Mouse (Mus musculus): ENCODE measurements around the gene Dpf2. TPM values are rescaled to one million over a fixed set of nuclear protein-coding genes. Genes with fewer than 3 reads are reported as not detected.

Gene Dpf2
- total and polyA plus RNA-seq, 3 experiments: 68.8 to 196 (median 126) TPM

DNA sequence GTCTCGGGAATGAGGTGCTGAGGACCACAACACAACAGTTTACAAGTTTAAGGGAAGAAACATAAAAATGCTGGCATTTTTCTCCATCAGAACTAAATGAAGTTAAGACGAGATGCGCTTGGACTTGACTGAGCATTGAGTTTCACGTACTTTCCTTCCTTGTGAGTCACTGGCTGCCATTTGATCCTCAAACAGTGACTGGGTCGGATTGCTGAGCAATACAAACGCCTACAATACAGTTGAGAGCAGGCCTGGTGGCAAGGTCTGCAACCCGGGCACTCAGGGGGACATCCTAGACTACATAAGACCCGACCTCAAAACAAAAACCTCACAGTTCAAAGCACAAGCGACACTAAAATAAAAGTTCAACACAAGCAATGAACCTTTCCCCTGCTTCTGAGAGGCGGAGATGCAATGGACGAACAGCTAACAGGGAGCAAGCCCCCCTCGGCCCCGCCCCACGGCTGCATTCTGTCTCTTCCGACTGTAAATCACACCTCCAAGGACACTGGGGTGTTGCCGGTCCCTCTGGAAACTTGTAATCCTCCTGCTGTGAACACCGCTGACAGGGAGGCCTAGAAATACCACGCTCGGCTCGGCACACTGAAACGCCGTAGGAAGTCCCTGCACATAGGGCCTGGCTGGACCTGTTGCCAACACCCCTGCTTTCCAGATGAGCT, 41.4 kb upstream of the Dpf2 start:
- Histone ChIP-seq H3K4me3 (ENCODE audit: low read depth, low read length) (no peak overlapping the region), H3K9me3 (replicated peaks) (no peaks in the 10 kb centered on the region), H3K36me3 (replicated peaks) (peaks cover 100% of the 10 kb centered on the region), H3K27me3 (ENCODE audit: insufficient read depth, low read length) (no peaks in the 10 kb centered on the region), H3K4me1 (ENCODE audit: insufficient read depth, low read depth, low read length) (peaks cover 6% of the 10 kb centered on the region)
- TF ChIP-seq TAL1 (conservative IDR thresholded peaks at IDR 0.05; ENCODE audit: low read depth, low read length) (no peak), GATA1 (IDR thresholded peaks at IDR 0.05; ENCODE audit: borderline replicate concordance, low read length) (no peak), POLR2AphosphoS5 (IDR thresholded peaks at IDR 0.05; ENCODE audit: insufficient replicate concordance, low read depth, low read length) (no peak), GATA2 (IDR thresholded peaks at IDR 0.05; ENCODE audit: borderline replicate concordance, low read depth, low read length) (no peak), CTCF (IDR thresholded peaks at IDR 0.05; ENCODE audit: low read depth, low read length) (no peak)
- DNase-seq (ENCODE audit: low spot score): no peak
- ATAC-seq (ENCODE audit: extremely low read depth, insufficient number of reproducible peaks, low FRiP score, poor library complexity, severe bottlenecking): no peak

DNA sequence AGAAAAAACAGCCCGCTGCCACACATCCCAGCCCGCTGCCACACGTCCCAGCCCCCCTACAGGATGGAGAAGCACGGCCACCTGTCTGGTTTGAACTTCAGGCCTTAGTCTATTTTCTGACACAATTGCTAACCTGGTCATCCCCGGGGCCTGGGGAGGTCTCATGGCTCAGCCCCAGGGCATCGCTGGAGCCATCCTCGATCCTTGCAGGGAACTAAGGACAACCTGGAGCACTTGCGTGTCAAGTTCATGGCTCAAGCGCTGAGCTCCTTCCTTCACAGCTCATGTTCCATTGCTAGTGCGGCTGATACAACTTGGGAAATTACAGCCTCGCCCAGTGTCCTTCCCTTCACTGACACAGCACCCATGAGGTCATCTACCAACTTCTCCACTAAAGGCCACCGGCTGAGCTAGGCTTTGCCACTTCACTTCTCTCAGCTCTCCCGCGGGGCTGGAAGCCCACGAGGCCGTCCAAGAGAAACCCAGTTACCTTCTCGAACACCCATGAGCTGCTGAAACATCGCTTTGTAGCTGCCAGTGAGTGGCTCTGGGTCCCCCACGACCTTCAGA, 40.5 kb upstream of the Dpf2 start:
- TF ChIP-seq GATA2 (IDR thresholded peaks at IDR 0.05; ENCODE audit: borderline replicate concordance, low read depth, low read length) (no peak), CTCF (IDR thresholded peaks at IDR 0.05; ENCODE audit: low read depth, low read length) (no peak), POLR2AphosphoS5 (IDR thresholded peaks at IDR 0.05; ENCODE audit: insufficient replicate concordance, low read depth, low read length) (no peak), TAL1 (conservative IDR thresholded peaks at IDR 0.05; ENCODE audit: low read depth, low read length) (no peak), GATA1 (IDR thresholded peaks at IDR 0.05; ENCODE audit: borderline replicate concordance, low read length) (no peak)
- H3K27me3 ChIP-seq (ENCODE audit: insufficient read depth, low read length): no peaks in the 10 kb centered on the region
- no peak for DNase-seq (ENCODE audit: low spot score)

DNA sequence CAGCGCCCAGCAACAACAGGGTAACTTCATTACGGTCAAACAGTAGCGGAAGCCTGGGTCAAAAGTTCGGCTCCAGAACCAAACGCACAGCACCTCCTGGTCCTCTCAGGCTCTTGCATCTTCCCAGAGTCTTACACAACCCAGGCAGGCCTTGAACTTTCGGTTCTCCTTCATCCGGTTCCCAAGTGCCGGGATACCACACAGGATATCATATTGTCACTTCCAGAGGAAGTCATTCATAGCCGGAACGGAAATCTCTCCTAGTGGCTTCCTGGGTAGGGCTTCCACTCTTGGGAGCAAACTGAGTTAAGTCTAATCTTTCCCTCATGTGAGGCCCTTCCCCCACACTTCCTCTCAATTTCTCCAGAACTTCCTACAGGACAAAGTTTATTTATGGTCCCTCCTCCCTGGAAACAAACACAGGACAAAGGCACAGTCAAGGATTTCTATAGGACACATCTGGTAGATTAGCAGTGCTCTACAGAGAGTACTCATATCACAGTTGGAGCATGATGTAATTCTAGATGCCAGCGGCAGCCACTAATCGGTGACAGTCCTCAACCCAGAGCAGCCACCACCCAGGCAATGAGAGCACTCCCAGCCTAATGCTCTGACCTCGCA, 39.4 kb upstream of the Dpf2 start:
- H3K4me1 ChIP-seq (ENCODE audit: insufficient read depth, low read depth, low read length): peaks cover 6% of the 10 kb centered on the region
- ATAC-seq (ENCODE audit: extremely low read depth, insufficient number of reproducible peaks, low FRiP score, poor library complexity, severe bottlenecking) (no peak), DNase-seq (ENCODE audit: low spot score) (no peak)
- H3K36me3 ChIP-seq (replicated peaks): peaks cover 100% of the 10 kb centered on the region
- no peak for TF ChIP-seq GATA2 (IDR thresholded peaks at IDR 0.05; ENCODE audit: borderline replicate concordance, low read depth, low read length)
- TF ChIP-seq CTCF (IDR thresholded peaks at IDR 0.05; ENCODE audit: low read depth, low read length): no peak
- no peak for TF ChIP-seq POLR2AphosphoS5 (IDR thresholded peaks at IDR 0.05; ENCODE audit: insufficient replicate concordance, low read depth, low read length)
- no peak for TF ChIP-seq GATA1 (IDR thresholded peaks at IDR 0.05; ENCODE audit: borderline replicate concordance, low read length)
- no peak for TF ChIP-seq TAL1 (conservative IDR thresholded peaks at IDR 0.05; ENCODE audit: low read depth, low read length)
- H3K27me3 ChIP-seq (ENCODE audit: insufficient read depth, low read length): no peaks in the 10 kb centered on the region
- H3K4me3 ChIP-seq (ENCODE audit: low read depth, low read length): no peak overlapping the region
- no peaks in the 10 kb centered on the region for H3K9me3 ChIP-seq (replicated peaks)

More for the DNA sequence above, 40.5 kb upstream of the Dpf2 start:
- peaks cover 6% of the 10 kb centered on the region for H3K4me1 ChIP-seq (ENCODE audit: insufficient read depth, low read depth, low read length)
- no peaks in the 10 kb centered on the region for H3K9me3 ChIP-seq (replicated peaks)
- ATAC-seq (ENCODE audit: extremely low read depth, insufficient number of reproducible peaks, low FRiP score, poor library complexity, severe bottlenecking): no peak
- peaks cover 100% of the 10 kb centered on the region for H3K36me3 ChIP-seq (replicated peaks)
- no peak overlapping the region for H3K4me3 ChIP-seq (ENCODE audit: low read depth, low read length)

DNA sequence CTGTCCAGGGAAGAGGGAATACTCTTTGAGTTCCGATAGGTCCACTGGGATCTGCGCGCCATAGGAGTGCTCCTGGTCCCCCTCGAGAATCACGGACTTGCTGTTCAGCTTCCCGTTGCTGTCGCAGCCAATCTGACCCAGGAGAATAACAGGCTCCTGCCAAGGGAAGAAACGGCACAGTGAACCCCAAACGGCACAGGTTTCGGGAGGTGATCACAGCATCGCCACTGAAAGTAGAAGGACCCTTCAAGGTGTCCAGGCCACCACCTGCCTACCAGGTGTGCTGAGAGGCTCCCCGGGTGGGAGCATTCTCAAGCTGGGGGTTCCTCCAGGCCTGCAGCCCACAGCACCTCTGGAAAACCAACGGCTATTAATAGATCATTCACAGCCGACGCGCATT, 38.8 kb upstream of the Dpf2 start:
- DNase-seq (ENCODE audit: low spot score) (no peak), ATAC-seq (ENCODE audit: extremely low read depth, insufficient number of reproducible peaks, low FRiP score, poor library complexity, severe bottlenecking) (no peak)
- H3K4me1 ChIP-seq (ENCODE audit: insufficient read depth, low read depth, low read length): peaks cover 6% of the 10 kb centered on the region
- no peaks in the 10 kb centered on the region for H3K9me3 ChIP-seq (replicated peaks)
- no peak overlapping the region for H3K4me3 ChIP-seq (ENCODE audit: low read depth, low read length)
- TF ChIP-seq TAL1 (conservative IDR thresholded peaks at IDR 0.05; ENCODE audit: low read depth, low read length) (no peak), POLR2AphosphoS5 (IDR thresholded peaks at IDR 0.05; ENCODE audit: insufficient replicate concordance, low read depth, low read length) (no peak), GATA1 (IDR thresholded peaks at IDR 0.05; ENCODE audit: borderline replicate concordance, low read length) (no peak), GATA2 (IDR thresholded peaks at IDR 0.05; ENCODE audit: borderline replicate concordance, low read depth, low read length) (no peak), CTCF (IDR thresholded peaks at IDR 0.05; ENCODE audit: low read depth, low read length) (no peak)
- no peaks in the 10 kb centered on the region for H3K27me3 ChIP-seq (ENCODE audit: insufficient read depth, low read length)
- H3K36me3 ChIP-seq (replicated peaks): peaks cover 98% of the 10 kb centered on the region

DNA sequence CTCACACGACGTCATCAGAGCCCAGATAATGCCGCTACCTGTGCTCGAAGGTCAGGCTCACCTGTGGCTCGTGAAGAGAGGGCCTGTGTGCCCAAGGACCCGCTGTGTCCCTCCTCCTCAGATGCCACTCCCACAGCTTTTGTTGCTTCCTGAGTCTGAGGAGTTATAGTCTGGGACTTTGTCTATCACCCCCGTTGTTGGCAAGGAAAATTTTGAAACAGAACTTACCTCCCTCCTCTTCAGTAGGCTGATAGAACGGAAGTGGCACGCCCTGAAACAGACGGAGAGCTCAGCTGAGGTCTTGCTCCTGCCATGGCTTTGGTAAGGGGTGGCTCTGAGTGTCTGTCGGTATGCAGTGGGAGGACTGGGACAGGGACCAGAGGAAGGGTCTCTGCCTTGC, 37.4 kb upstream of the Dpf2 start:
- no peaks in the 10 kb centered on the region for H3K27me3 ChIP-seq (ENCODE audit: insufficient read depth, low read length)
- ATAC-seq (ENCODE audit: extremely low read depth, insufficient number of reproducible peaks, low FRiP score, poor library complexity, severe bottlenecking) (no peak), DNase-seq (ENCODE audit: low spot score) (no peak)
- H3K4me3 ChIP-seq (ENCODE audit: low read depth, low read length): no peak overlapping the region
- H3K9me3 ChIP-seq (replicated peaks): no peaks in the 10 kb centered on the region
- H3K36me3 ChIP-seq (replicated peaks): peaks cover 98% of the 10 kb centered on the region
- peaks cover 11% of the 10 kb centered on the region for H3K4me1 ChIP-seq (ENCODE audit: insufficient read depth, low read depth, low read length)
- TF ChIP-seq GATA1 (IDR thresholded peaks at IDR 0.05; ENCODE audit: borderline replicate concordance, low read length): no peak
- TF ChIP-seq CTCF (IDR thresholded peaks at IDR 0.05; ENCODE audit: low read depth, low read length): no peak
- no peak for TF ChIP-seq POLR2AphosphoS5 (IDR thresholded peaks at IDR 0.05; ENCODE audit: insufficient replicate concordance, low read depth, low read length)

DNA sequence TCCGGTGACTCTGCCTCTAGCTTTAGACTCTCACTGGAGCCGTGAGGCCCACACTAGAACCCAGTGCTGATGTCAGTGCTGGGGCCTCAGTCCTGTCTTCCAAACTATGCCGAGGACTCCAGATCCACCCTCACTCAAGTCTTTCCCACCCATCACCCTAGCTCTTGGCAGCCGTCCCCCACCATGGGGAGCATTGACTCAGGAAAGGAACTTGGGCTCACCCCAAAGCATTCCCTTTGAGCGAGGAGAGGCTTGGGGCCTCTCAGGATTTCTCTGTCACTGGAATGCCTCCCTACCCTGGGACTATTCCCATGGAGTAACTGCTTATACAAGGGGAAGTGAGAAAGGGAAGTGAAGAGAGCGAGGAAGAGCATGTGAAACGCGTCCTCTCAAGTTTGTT, 33.1 kb upstream of the Dpf2 start:
- ATAC-seq (ENCODE audit: extremely low read depth, insufficient number of reproducible peaks, low FRiP score, poor library complexity, severe bottlenecking) (no peak), DNase-seq (ENCODE audit: low spot score) (no peak)
- Histone ChIP-seq H3K27me3 (ENCODE audit: insufficient read depth, low read length) (no peaks in the 10 kb centered on the region), H3K4me1 (ENCODE audit: insufficient read depth, low read depth, low read length) (peaks cover 16% of the 10 kb centered on the region), H3K9me3 (replicated peaks) (no peaks in the 10 kb centered on the region), H3K4me3 (ENCODE audit: low read depth, low read length) (no peak overlapping the region), H3K36me3 (replicated peaks) (peaks cover 98% of the 10 kb centered on the region)
- TF ChIP-seq GATA2 (IDR thresholded peaks at IDR 0.05; ENCODE audit: borderline replicate concordance, low read depth, low read length) (no peak), GATA1 (IDR thresholded peaks at IDR 0.05; ENCODE audit: borderline replicate concordance, low read length) (no peak), POLR2AphosphoS5 (IDR thresholded peaks at IDR 0.05; ENCODE audit: insufficient replicate concordance, low read depth, low read length) (no peak), TAL1 (conservative IDR thresholded peaks at IDR 0.05; ENCODE audit: low read depth, low read length) (no peak), CTCF (IDR thresholded peaks at IDR 0.05; ENCODE audit: low read depth, low read length) (no peak)

All from G1E (cell line).